Mouse (Mus musculus) forebrain, postnatal 0 days (tissue): ENCODE data around the gene Oard1. TPM values are rescaled to one million over a fixed set of nuclear protein-coding genes. Genes with fewer than 3 reads are reported as not detected.

Source experiments
- ATAC-seq: fragments of 200-750 bp; cut with Nextera tagmentation; 2 replicates; pipeline ENCODE4 v1.8.0; 2017; ENCODE audit warnings: mild to moderate bottlenecking, moderate library complexity
- DNase-seq: peaks from one replicate; pipeline ENCODE4 v3.0.0-alpha.2; 2015
- H3K27ac ChIP-seq: fragments of 300-500 bp; sonication (generic); 2 replicates; pipeline ENCODE4 v1.5.1; 2014; ENCODE audit warnings: low read depth, mild to moderate bottlenecking, antibody characterized with exemption, low read length, moderate library complexity, mixed read lengths
- H3K27me3 ChIP-seq: fragments of 300-500 bp; sonication (generic); 2 replicates; pipeline ENCODE4 v1.6.1; 2014; ENCODE audit warnings: mild to moderate bottlenecking, low read length, mixed read lengths; ENCODE audit not compliant: insufficient read depth
- H3K36me3 ChIP-seq: fragments of 300-500 bp; sonication (generic); 2 replicates; pipeline ENCODE4 v1.6.1; 2014; ENCODE audit warnings: mild to moderate bottlenecking, moderate library complexity; ENCODE audit not compliant: insufficient read depth
- H3K4me1 ChIP-seq: fragments of 300-500 bp; sonication (generic); 2 replicates; pipeline ENCODE4 v1.6.1; 2014; ENCODE audit warnings: antibody characterized with exemption; ENCODE audit not compliant: insufficient read depth
- H3K4me2 ChIP-seq: fragments of 300-500 bp; sonication (generic); 2 replicates; pipeline ENCODE4 v1.6.1; 2014; ENCODE audit warnings: low read depth, mild to moderate bottlenecking, moderate library complexity
- H3K4me3 ChIP-seq: fragments of 300-500 bp; sonication (generic); 2 replicates; pipeline ENCODE4 v1.5.1; 2014; ENCODE audit warnings: low read depth, low read length, mixed read lengths
- H3K9ac ChIP-seq: fragments of 300-500 bp; sonication (generic); 2 replicates; pipeline ENCODE4 v1.6.1; 2014; ENCODE audit warnings: mild to moderate bottlenecking
- H3K9me3 ChIP-seq: fragments of 300-500 bp; sonication (generic); 2 replicates; pipeline ENCODE4 v1.6.1; 2016; ENCODE audit warnings: low read length
- CTCF ChIP-seq: sonication (generic); IDR thresholded peaks from 2 replicates; pipeline ENCODE4 v1.5.1; 2016; ENCODE audit warnings: antibody characterized with exemption, control low read depth, low read depth
- WGBS: fragments of 180-500 bp; shearing (Covaris S2); extraction: QIAGEN DNeasy Blood & Tissue Kit; methylation state at CpG from one replicate; pipeline ENCODE4 v1.1.7; 2014; 5-methylcytosine and 5-hydroxymethylcytosine counted together
- polyA plus RNA-seq: library from polyadenylated mRNA; unstranded; fragments of >200 nt; fragmentation: Nextera tagmentation; extraction: Ambion mirVana; gene quantifications from 2 replicates; pipeline ENCODE4 v1.2.1, GENCODE M21; 2015
- total RNA-seq: library from RNA; depleted of rRNA; stranded (reverse); fragments of >200 nt; gene quantifications from 2 replicates; pipeline ENCODE4 v1.2.3, GENCODE M21; 2014

The Oard1 gene
- total and polyA plus RNA-seq, 2 experiments from 2014 or later: 18.7 to 36.0 TPM

DNA sequence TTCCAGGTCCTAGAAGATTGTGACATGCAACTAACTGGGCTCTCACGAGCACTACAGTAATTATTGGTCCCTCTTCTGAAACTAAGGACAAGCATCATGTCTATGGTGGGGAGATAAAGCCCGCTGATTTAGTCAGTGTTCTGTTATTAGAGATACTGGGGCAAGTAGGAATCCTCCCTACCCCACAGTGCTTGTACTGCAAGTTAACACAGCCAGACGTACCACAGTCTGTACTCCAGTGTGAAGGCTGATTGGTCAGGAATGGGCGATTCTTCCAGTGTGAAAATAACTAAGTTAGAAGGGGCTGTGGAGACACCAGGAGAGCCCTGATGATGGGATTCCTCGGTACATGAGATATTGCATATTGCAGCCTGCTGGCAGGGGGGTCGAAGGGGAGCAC is 7.7 kb downstream of the Oard1 start:
- H3K27ac ChIP-seq: no peak overlapping the region
- H3K36me3 ChIP-seq: peaks cover 12% of the 10 kb centered on the region
- WGBS: 93% methylated on average over 6 of the region's 6 CpGs
- ATAC-seq: no peak
- H3K4me2 ChIP-seq: no peak overlapping the region
- no peaks in the 10 kb centered on the region for H3K4me1 ChIP-seq
- no peaks in the 10 kb centered on the region for H3K9me3 ChIP-seq
- no peak overlapping the region for H3K4me3 ChIP-seq
- H3K27me3 ChIP-seq: no peaks in the 10 kb centered on the region
- no peak for TF ChIP-seq CTCF
- DNase-seq: no peak
- no peak overlapping the region for H3K9ac ChIP-seq

DNA sequence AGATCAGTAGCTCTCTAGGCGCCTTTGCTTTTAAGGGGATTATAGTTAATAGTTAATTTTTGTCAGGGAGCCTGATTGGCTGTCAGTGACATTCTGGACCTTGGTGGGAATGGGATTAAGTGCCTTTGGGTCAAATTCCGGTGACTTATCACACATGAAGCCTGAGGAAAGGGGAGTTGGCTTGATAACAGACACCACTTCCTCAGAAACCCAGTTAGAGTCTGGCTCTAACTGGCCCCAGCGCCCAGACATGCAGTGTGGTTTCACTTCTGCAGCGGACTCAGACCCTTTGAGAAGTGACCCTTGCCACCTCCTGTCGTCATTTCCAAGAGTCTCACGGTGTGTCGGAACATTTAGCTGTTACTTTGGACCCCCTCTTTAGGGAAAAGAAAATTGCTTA is 8.4 kb downstream of the Oard1 start:
- Histone ChIP-seq H3K9me3 (no peaks in the 10 kb centered on the region), H3K4me1 (no peaks in the 10 kb centered on the region), H3K27me3 (no peaks in the 10 kb centered on the region), H3K27ac (no peak overlapping the region), H3K9ac (no peak overlapping the region), H3K36me3 (peaks cover 12% of the 10 kb centered on the region), H3K4me2 (no peak overlapping the region), H3K4me3 (no peak overlapping the region)
- 87% methylated on average over 7 of the region's 7 CpGs for WGBS
- TF ChIP-seq CTCF: no peak
- no peak for ATAC-seq
- no peak for DNase-seq

DNA sequence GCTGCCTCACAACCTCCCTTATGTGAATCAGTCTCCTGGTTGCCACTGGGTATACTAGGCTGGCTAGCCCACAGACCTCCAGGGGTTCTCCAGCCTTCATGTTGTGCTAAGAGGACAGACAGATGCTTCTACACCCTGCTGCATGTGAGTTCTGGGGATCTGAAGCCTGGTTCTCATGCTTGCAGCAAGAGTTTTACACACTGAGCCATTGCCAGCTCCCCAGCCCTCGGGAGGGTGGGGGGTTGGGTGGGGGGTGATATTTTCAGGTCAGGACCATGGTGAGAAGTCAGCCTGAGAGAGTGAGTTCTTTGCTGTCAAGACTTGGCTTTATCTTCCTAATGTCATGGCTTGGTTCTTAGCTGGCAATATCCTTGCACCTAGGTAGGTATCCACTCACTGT is 9.0 kb downstream of the Oard1 start:
- ATAC-seq: no peak
- TF ChIP-seq CTCF: no peak

GRCm38 (mm10) chr17:48419571-48419970 is 9.8 kb downstream of the Oard1 start:
- H3K4me1 ChIP-seq: no peaks in the 10 kb centered on the region
- ATAC-seq: no peak
- H3K9me3 ChIP-seq: no peaks in the 10 kb centered on the region
- no peaks in the 10 kb centered on the region for H3K27me3 ChIP-seq
- peaks cover 12% of the 10 kb centered on the region for H3K36me3 ChIP-seq
- 61% methylated on average over 2 of the region's 2 CpGs for WGBS
- TF ChIP-seq CTCF: no peak
- H3K4me2 ChIP-seq: no peak overlapping the region
- H3K9ac ChIP-seq: no peak overlapping the region
- H3K27ac ChIP-seq: no peak overlapping the region
- H3K4me3 ChIP-seq: no peak overlapping the region
- DNase-seq: no peak

More for the DNA sequence above, 9.0 kb downstream of the Oard1 start:
- WGBS: 91% methylated on average over 1 of the region's 1 CpGs
- H3K4me1 ChIP-seq: no peaks in the 10 kb centered on the region
- no peak for DNase-seq
- no peak overlapping the region for H3K4me2 ChIP-seq
- no peaks in the 10 kb centered on the region for H3K9me3 ChIP-seq
- H3K27ac ChIP-seq: no peak overlapping the region
- no peak overlapping the region for H3K9ac ChIP-seq
- H3K27me3 ChIP-seq: no peaks in the 10 kb centered on the region
- H3K4me3 ChIP-seq: no peak overlapping the region
- peaks cover 12% of the 10 kb centered on the region for H3K36me3 ChIP-seq

GRCm38 (mm10) chr17:48424237-48424636 is 14.4 kb downstream of the Oard1 start:
- 77% methylated on average over 9 of the region's 9 CpGs for WGBS
- ATAC-seq (no peak), DNase-seq (no peak)
- Histone ChIP-seq H3K4me2 (no peak overlapping the region), H3K4me1 (no peaks in the 10 kb centered on the region), H3K4me3 (no peak overlapping the region), H3K9ac (no peak overlapping the region), H3K36me3 (no peaks in the 10 kb centered on the region), H3K27ac (no peak overlapping the region), H3K27me3 (no peaks in the 10 kb centered on the region), H3K9me3 (no peaks in the 10 kb centered on the region)
- TF ChIP-seq CTCF: no peak

GRCm38 (mm10) chr17:48425823-48426612 is 16.2 kb downstream of the Oard1 start:
- H3K4me2 ChIP-seq: no peak overlapping the region
- no peaks in the 10 kb centered on the region for H3K4me1 ChIP-seq
- no peak for TF ChIP-seq CTCF
- H3K4me3 ChIP-seq: no peak overlapping the region
- no peaks in the 10 kb centered on the region for H3K27me3 ChIP-seq
- H3K27ac ChIP-seq: no peak overlapping the region
- H3K9ac ChIP-seq: no peak overlapping the region
- WGBS: 21% methylated on average over 9 of the region's 9 CpGs
- no peaks in the 10 kb centered on the region for H3K9me3 ChIP-seq
- ATAC-seq: no peak; the same call in 1 of the 2 replicates
- DNase-seq: no peak
- no peaks in the 10 kb centered on the region for H3K36me3 ChIP-seq

DNA sequence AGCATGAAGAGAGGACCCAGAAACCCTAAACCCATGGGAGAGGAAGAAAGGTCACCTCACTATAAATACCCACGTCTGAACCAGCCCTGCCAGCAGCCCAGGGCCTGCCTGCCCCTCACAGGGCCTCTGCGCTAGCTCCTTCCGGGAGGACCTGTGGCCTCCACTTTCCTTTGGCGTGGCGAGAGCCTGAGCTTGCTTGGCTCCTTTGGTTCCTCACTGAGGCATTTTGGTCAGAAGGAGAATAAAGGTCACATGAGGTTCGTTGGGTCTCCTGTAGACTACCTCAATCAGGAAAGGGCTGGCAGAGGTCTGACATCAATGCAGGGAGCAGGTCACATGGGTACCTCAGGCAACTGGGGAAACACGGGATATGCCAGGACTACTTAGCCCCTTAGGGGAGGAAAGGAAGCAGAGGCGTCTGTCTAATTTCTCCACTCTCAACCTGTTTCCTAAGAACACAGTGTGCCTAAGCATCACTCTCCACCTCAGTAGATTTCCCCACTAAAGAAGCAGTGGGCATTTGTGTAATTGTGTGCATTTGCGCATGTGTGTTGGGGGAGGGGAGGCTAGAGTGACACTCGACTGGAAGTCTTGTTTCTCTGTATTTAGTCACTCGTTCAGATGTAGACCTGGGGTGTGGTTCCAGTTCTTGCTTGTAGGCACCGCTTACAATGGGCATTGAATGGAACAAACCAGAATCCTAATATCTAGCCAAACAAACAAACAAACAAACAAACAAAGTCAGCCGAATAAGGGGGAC is 17.4 kb downstream of the Oard1 start:
- Histone ChIP-seq H3K9me3 (no peaks in the 10 kb centered on the region), H3K4me1 (no peaks in the 10 kb centered on the region), H3K9ac (no peak overlapping the region), H3K36me3 (no peaks in the 10 kb centered on the region), H3K4me3 (no peak overlapping the region), H3K27ac (no peak overlapping the region), H3K4me2 (no peak overlapping the region), H3K27me3 (no peaks in the 10 kb centered on the region)
- WGBS: 70% methylated on average over 13 of the region's 13 CpGs
- ATAC-seq: no peak
- TF ChIP-seq CTCF: no peak
- no peak for DNase-seq
